Mouse (Mus musculus): ENCODE data around the gene Hlcs.
A peak's percentile ranks its signal among the peaks of the same experiment; 100 is the strongest.

DNA sequence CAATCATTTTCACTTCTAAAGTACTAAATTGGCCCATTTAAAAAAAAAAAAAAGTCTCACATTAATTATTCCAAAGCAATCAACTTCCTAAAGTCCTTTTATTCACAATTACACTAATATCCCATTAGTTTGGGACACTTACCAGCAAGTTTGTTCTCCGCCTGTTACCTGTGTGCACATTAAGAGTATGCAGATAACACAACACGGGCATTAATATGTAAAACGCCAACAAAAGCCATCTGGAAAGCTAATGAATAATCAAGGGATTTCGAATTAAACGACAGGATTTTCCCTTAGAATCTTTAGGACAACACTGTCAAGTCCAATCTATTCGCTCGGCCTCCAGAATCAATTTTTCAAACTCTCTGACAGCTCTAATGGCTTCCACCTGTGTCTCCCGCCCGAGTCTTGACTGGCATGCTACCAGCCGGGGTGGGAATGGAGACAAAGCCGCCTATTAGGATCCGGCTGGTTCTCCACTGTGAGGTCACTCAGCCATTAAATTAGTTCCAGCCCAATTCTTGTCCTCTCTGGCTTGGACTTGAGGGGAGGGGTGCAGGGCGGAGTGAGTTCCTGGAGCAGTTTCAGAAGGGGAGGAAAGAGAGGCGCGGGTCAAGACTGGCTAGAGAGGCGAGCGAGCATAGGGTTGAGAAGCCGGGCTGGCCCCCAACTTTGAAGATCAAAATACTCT, 85.9 kb downstream of the Hlcs start:
- TF ChIP-seq CTCF (conservative IDR thresholded peaks at IDR 0.05; ENCODE audit: low read length) = no peak
- 0 out of 2 replicates have a peak, but pooled peaks have one; percentile 11 for TF ChIP-seq NANOG (IDR thresholded peaks at IDR 0.05; ENCODE audit: borderline replicate concordance, low read length)
